Mouse (Mus musculus) brown adipose tissue, adult 24 weeks (tissue): Measurements from ENCODE around the gene Mybph. TPM values are rescaled to one million over a fixed set of nuclear protein-coding genes. Genes with fewer than 3 reads are reported as not detected.
A peak's percentile ranks its signal among the peaks of the same experiment; 100 is the strongest.

ENCODE experiments used
- H3K27ac ChIP-seq: fragments of 200-500 bp; replicated peaks from 2 replicates; pipeline ENCODE4 v1.5.1; 2012; ENCODE audit warnings: low read depth, mild to moderate bottlenecking, low read length
- H3K4me1 ChIP-seq: fragments of 200-500 bp; 2 replicates; pipeline ENCODE4 v1.6.1; 2012; ENCODE audit warnings: low read length, mixed read lengths; ENCODE audit not compliant: control insufficient read depth, insufficient read depth, insufficient read length
- H3K4me3 ChIP-seq: fragments of 200-500 bp; 2 replicates; pipeline ENCODE4 v1.5.1; 2012; ENCODE audit warnings: low read depth, mild to moderate bottlenecking, low read length, moderate library complexity; ENCODE audit not compliant: insufficient read depth
- polyA plus RNA-seq: library from polyadenylated mRNA; stranded (reverse); fragments of >200 nt; gene quantifications from 2 replicates; pipeline ENCODE4 v1.2.4, GENCODE M21; 2012; ENCODE audit not compliant: missing spikeins, insufficient read depth, insufficient read length

Gene Mybph
- polyA plus RNA-seq, 1 experiment, result not detected

DNA sequence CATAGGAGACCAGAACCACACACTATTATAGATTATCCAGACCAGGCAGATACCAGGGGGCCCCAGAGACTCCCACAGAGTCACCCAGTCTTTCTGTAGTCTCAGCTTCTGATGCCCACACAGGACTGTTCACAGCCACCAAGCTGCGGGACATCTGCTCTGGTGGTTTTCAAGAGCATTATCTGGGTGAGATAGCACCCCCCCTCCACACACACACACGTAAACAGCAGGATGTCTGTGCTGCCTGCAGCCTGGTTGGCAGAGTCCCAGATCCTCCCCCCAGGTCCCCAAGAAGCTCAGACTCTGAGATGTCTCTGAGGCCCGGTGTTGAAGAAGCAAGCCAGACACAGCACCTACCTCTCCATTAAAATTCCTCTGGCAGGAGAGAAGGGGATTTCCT lies 2.3 kb downstream of the Mybph start:
- Histone ChIP-seq H3K27ac (no peak overlapping the region), H3K4me1 (peaks cover 3% of the 10 kb centered on the region; the same call in 1 of the 2 replicates), H3K4me3 (no peak overlapping the region)

- no peak overlapping the region for H3K27ac ChIP-seq
- H3K4me1 ChIP-seq, result peaks cover 3% of the 10 kb centered on the region; the same call in 1 of the 2 replicates
- no peak overlapping the region for H3K4me3 ChIP-seq
Observed at GRCm38 (mm10) chr1:134195979-134196378, 2.7 kb downstream of the Mybph start.

DNA sequence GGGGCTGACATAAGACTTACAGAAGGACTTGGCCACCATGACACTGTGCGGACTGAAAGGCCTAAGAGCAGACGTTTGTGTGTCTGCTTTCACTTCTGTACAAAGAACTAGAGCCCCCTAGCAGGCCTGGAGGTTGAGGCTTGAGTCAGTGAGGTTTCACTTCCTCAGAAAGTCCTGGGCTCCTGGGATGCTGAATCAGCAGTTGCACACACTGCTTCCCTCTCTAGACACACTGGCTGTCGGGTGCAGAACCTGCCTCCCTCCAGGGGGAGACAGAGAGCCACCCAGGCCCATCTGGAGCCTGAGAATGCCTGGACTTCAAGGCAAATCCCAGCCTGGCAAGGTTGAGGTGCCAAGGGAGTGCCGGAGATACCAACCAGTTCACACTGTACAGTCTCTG lies 3.1 kb downstream of the Mybph start:
- H3K27ac ChIP-seq, result no peak overlapping the region
- no peak overlapping the region for H3K4me3 ChIP-seq
- peaks cover 3% of the 10 kb centered on the region; the same call in 1 of the 2 replicates for H3K4me1 ChIP-seq

- Histone ChIP-seq H3K4me3 (no peak overlapping the region), H3K4me1 (peaks cover 3% of the 10 kb centered on the region; the same call in 1 of the 2 replicates), H3K27ac (no peak overlapping the region)
Observed at GRCm38 (mm10) chr1:134197325-134197982, 4.2 kb downstream of the Mybph start.

GRCm38 (mm10) chr1:134198197-134198995 lies 5.1 kb downstream of the Mybph start:
- Histone ChIP-seq H3K4me3 (no peak overlapping the region), H3K27ac (no peak overlapping the region), H3K4me1 (peaks cover 3% of the 10 kb centered on the region; the same call in 1 of the 2 replicates)

DNA sequence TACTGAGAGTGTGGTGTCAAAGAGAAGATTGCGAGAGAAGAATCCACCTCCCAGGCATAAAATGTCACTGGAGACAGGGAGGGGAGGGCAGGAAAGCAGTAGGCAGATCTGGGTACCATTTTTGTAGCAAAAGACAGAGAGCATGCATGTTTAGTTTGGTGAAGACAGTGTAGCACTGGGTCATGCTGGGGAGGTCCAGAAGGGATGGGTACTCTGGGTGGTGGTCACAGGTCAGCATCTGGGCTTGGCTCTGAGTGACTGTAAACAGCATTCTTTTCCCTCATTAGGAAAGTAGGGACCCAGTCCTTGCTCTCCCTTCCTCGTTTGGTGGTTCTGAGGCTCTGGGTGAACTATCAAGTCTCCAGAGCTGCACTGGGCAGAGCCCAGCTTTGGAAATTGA lies 7.2 kb downstream of the Mybph start:
- no peak overlapping the region for H3K27ac ChIP-seq
- no peak overlapping the region for H3K4me3 ChIP-seq
- H3K4me1 ChIP-seq, result peaks cover 6% of the 10 kb centered on the region

- Histone ChIP-seq H3K27ac (no peak overlapping the region), H3K4me3 (no peak overlapping the region), H3K4me1 (peaks cover 5% of the 10 kb centered on the region)
Observed at GRCm38 (mm10) chr1:134200998-134201686, 7.9 kb downstream of the Mybph start.

- Histone ChIP-seq H3K4me1 (peaks cover 3% of the 10 kb centered on the region), H3K4me3 (no peak overlapping the region), H3K27ac (no peak overlapping the region)
Observed at GRCm38 (mm10) chr1:134201751-134202420, 8.6 kb downstream of the Mybph start.

DNA sequence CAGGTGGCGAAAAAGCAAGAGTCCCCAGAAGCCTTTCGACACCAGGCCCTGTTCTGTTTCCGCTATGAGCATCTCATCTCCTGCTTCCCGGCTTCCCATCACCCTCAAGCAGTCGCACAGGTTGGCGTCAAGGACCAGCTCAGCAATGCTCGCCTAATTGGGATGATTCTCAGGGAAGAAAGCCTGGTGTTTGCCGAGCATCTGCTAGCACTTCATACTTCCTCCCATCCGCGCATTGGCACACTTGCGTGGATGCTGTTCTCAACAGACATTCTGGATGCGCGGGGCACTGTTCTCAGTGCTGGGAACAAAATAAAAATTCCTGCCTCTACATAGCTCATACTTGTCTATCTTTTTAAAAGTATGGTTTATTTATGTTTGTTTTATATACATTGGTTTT lies 11.0 kb downstream of the Mybph start:
- no peak overlapping the region for H3K4me3 ChIP-seq
- H3K4me1 ChIP-seq, result peaks cover 7% of the 10 kb centered on the region
- no peak overlapping the region; the same call in 1 of the 2 replicates for H3K27ac ChIP-seq

GRCm38 (mm10) chr1:134205296-134206018 lies 12.2 kb downstream of the Mybph start:
- Histone ChIP-seq H3K27ac (peak overlapping the region; percentile 15; the same call in 1 of the 2 replicates), H3K4me1 (peaks cover 8% of the 10 kb centered on the region), H3K4me3 (no peak overlapping the region)

DNA sequence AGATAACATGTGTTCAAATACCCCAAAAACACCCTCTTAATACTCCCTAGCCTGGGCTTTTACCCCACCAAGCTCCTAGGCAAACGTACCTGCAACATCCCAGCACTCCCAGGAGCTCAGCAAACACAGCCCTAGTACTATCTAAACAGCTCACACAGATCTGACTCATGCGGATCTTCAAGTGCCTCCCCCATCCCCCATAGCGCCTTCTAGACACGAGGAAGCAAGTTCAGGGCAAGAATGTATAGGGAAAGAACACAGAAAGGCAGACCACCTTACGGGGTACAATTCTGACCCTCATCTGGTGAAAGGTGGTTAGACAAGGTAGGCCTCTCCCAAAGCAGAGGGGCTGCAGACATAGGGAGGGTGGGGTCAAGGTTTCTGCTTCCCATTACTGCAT lies 12.8 kb downstream of the Mybph start:
- peaks cover 13% of the 10 kb centered on the region for H3K4me1 ChIP-seq
- H3K27ac ChIP-seq, result no peak overlapping the region
- no peak overlapping the region for H3K4me3 ChIP-seq

- Histone ChIP-seq H3K4me3 (no peak overlapping the region), H3K4me1 (peaks cover 11% of the 10 kb centered on the region; the same call in 1 of the 2 replicates), H3K27ac (no peak overlapping the region)
Observed at GRCm38 (mm10) chr1:134210179-134210755, 17.0 kb downstream of the Mybph start.

DNA sequence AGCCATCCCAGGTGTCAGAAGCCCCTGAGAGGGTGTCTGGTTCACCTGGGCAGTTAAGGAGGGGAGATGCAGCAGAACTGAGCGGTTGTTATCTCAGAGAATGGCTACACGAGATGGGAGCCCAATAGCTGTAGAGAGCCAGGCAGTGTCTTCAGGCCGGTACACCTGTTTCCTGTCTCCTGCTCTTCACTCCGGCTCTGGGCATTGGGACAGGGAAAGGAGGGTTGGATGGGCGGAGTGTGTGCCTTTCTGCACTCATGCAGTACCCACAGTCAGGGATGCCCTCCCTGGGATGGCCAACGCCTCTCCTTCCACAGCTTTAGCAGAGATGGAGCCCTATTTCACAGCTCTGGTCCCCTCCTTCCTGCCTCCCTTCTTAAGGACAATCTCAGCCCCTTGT lies 17.8 kb downstream of the Mybph start:
- Histone ChIP-seq H3K4me3 (no peak overlapping the region), H3K27ac (no peak overlapping the region), H3K4me1 (peaks cover 11% of the 10 kb centered on the region; the same call in 1 of the 2 replicates)

- no peak overlapping the region for H3K27ac ChIP-seq
- peaks cover 11% of the 10 kb centered on the region; the same call in 1 of the 2 replicates for H3K4me1 ChIP-seq
- H3K4me3 ChIP-seq, result no peak overlapping the region
Observed at GRCm38 (mm10) chr1:134211631-134212030, 18.4 kb downstream of the Mybph start.
